Mouse (Mus musculus) bone marrow, adult 2 months (tissue): ENCODE measurements around the gene Ceacam10. TPM values are rescaled to one million over a fixed set of nuclear protein-coding genes. Genes with fewer than 3 reads are reported as not detected.

ENCODE experiments used
- H3K27ac ChIP-seq: fragments of 200-500 bp; 2 replicates; pipeline ENCODE4 v1.5.1; 2012; ENCODE audit warnings: low read depth, mild to moderate bottlenecking, control low read depth, inconsistent platforms, low read length; ENCODE audit not compliant: control insufficient read depth, poor library complexity, insufficient read depth
- H3K4me1 ChIP-seq: fragments of 200-500 bp; 2 replicates; pipeline ENCODE4 v1.6.1; 2011; ENCODE audit warnings: low read length; ENCODE audit not compliant: control insufficient read depth, insufficient read depth
- H3K4me3 ChIP-seq: fragments of 200-500 bp; replicated peaks from 2 replicates; pipeline ENCODE3; 2011; ENCODE audit warnings: mild to moderate bottlenecking, low read depth, low read length, control low read depth; ENCODE audit not compliant: control insufficient read depth
- CTCF ChIP-seq: fragments of 200-500 bp; IDR thresholded peaks from 2 replicates; pipeline ENCODE4 v1.5.1; 2011; ENCODE audit warnings: low read length, control low read depth; ENCODE audit not compliant: control insufficient read depth, insufficient read depth
- POLR2A ChIP-seq: fragments of 200-500 bp; IDR thresholded peaks from 2 replicates; pipeline ENCODE4 v1.6.1; 2011; ENCODE audit warnings: low read depth, mild to moderate bottlenecking, control low read depth, low read length, borderline replicate concordance; ENCODE audit not compliant: control insufficient read depth
- WGBS: fragments of 180-500 bp; shearing (Covaris S2); methylation state at CpG from one replicate; pipeline ENCODE4 v1.1.7; 2018; 5-methylcytosine and 5-hydroxymethylcytosine counted together
- polyA plus RNA-seq: library from polyadenylated mRNA; stranded (reverse); fragments of >200 nt; gene quantifications from 2 replicates; pipeline ENCODE4 v1.2.4, GENCODE M21; 2011; ENCODE audit warnings: low replicate concordance; ENCODE audit not compliant: missing spikeins, insufficient read depth, insufficient read length

The Ceacam10 gene
- polyA plus RNA-seq, 1 experiment: 14.8 TPM

DNA sequence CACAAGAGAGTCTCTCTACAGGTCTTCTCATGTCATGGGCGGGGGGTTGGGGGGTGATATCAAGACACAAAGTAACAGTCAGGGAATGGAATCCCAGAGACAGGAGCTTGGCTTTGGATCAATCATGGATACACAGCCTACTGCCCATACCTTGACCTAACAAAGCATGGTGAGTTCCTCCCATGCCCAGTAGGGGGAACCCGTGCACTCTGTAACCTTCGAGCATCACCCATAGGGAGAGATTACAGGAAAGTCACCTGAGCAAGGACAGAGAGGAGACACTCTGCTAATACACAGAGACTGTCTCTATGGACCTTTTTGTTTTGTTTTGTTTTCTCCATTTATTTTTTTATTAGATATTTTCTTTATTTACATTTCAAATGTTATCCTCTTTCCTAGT lies 40.5 kb downstream of the Ceacam10 start:
- TF ChIP-seq CTCF: peak; percentile 97
- TF ChIP-seq POLR2A: no peak
- H3K4me3 ChIP-seq: no peak overlapping the region
- no peak overlapping the region for H3K27ac ChIP-seq
- peaks cover 3% of the 10 kb centered on the region; the same call in 1 of the 2 replicates for H3K4me1 ChIP-seq
- WGBS: 0% methylated on average over 3 of the region's 3 CpGs

DNA sequence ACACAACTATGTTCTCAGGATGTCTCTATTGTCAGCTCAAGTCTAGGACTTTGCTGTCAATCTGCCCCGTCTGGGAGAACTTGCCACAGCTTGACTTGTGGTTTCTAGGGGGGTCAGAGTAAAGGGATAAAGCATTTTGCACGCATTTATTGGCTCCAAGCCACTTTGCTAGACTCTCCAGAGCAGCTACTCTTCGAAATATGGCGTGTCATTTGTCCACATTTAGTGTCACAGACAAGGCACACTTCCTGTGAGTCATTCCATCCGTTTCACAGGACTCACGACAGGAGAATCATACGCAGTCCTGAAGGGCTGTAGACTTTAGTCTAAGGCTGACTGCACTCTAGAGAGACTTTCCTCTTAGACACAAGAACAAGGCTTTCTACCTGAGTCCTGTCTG lies 47.4 kb downstream of the Ceacam10 start:
- 5% methylated on average over 7 of the region's 7 CpGs for WGBS
- Histone ChIP-seq H3K4me1 (peaks cover 3% of the 10 kb centered on the region; the same call in 1 of the 2 replicates), H3K4me3 (no peak overlapping the region), H3K27ac (no peak overlapping the region)
- TF ChIP-seq CTCF: no peak
- no peak for TF ChIP-seq POLR2A

DNA sequence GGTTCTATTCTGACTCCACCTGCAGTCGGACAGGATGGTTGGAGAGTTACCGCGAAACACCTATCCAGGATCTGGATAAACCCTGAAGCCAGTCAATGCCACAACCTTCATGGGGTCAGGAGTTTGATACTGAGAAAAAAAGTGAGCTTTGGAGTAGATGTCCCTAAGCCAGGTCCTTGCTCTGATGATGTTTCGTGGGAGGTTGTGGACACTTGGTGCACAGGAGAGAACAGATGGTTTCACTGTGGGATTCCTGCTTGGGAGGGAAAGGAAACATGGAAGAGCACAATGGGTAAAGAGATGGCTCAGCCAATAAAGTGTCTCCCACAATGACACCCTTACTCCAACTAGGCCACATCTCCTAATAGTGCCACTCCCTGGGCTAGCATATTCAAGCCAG lies 50.2 kb downstream of the Ceacam10 start:
- Histone ChIP-seq H3K27ac (no peak overlapping the region), H3K4me1 (no peaks in the 10 kb centered on the region), H3K4me3 (no peak overlapping the region)
- WGBS: 82% methylated on average over 4 of the region's 4 CpGs
- TF ChIP-seq POLR2A (no peak), CTCF (no peak)

Other genes starting within 250 kb of the Ceacam10 start
- 2.9 and 3.4 TPM in 2 replicates for gene Irgq, start 246.5 kb upstream of the Ceacam10 start, polyA plus RNA-seq
- gene Pinlyp, start 231.1 kb upstream of the Ceacam10 start, polyA plus RNA-seq: not detected in 2 replicates
- gene Xrcc1, start 230.9 kb upstream of the Ceacam10 start, polyA plus RNA-seq: 67.2 and 129 TPM in 2 replicates
- 15.8 and 25.9 TPM in 2 replicates for gene Ethe1, start 189.7 kb upstream of the Ceacam10 start, polyA plus RNA-seq
- gene Zfp575, start 189.6 kb upstream of the Ceacam10 start, polyA plus RNA-seq: not detected in 2 replicates
- gene Phldb3, start 166.4 kb upstream of the Ceacam10 start, polyA plus RNA-seq: 7.2 and 8.2 TPM in 2 replicates
- gene Lypd3, start 140.7 kb upstream of the Ceacam10 start, polyA plus RNA-seq: not detected in 2 replicates
- not detected in 2 replicates for gene Tex101, start 100.5 kb upstream of the Ceacam10 start, polyA plus RNA-seq
- gene BC049730, start 68.0 kb upstream of the Ceacam10 start, polyA plus RNA-seq: not detected in 2 replicates
- 35.1 and 41.6 TPM in 2 replicates for gene Gm4763, start 50.3 kb upstream of the Ceacam10 start, polyA plus RNA-seq
- gene Cd177, start 16.9 kb upstream of the Ceacam10 start, polyA plus RNA-seq: 44.1 and 111 TPM in 2 replicates
- 43.4 TPM in 1 of 2 replicates, not detected in the other for gene Gm9844, start 85.0 kb downstream of the Ceacam10 start, polyA plus RNA-seq
- not detected in 2 replicates for gene Lypd4, start 92.7 kb downstream of the Ceacam10 start, polyA plus RNA-seq
- not detected in 2 replicates for gene Dmrtc2, start 92.9 kb downstream of the Ceacam10 start, polyA plus RNA-seq
- 866 and 1,228 TPM in 2 replicates for gene Rps19, start 107.2 kb downstream of the Ceacam10 start, polyA plus RNA-seq
- 82.1 and 126 TPM in 2 replicates for gene Cd79a, start 120.2 kb downstream of the Ceacam10 start, polyA plus RNA-seq
- 178 and 354 TPM in 2 replicates for gene Arhgef1, start 125.7 kb downstream of the Ceacam10 start, polyA plus RNA-seq
- gene Gm4881, start 167.3 kb downstream of the Ceacam10 start, polyA plus RNA-seq: not detected in 2 replicates
- 31.0 and 76.4 TPM in 2 replicates for gene Rabac1, start 195.5 kb downstream of the Ceacam10 start, polyA plus RNA-seq
- 6.1 and 13.9 TPM in 2 replicates for gene Atp1a3, start 228.8 kb downstream of the Ceacam10 start, polyA plus RNA-seq